Mouse (Mus musculus) left cerebral cortex, postnatal 10 days (tissue): ENCODE results near the gene Tnip1. TPM values are rescaled to one million over a fixed set of nuclear protein-coding genes. Genes with fewer than 3 reads are reported as not detected.
"Not testable (repeated sequence)": the region's sequence is repeated elsewhere in the genome, so short reads cannot be mapped to it uniquely, and the experiment has no call there.

ENCODE experiments used
- DNase-seq, 2 experiments: peaks; one replicate each; pipeline ENCODE4 v3.0.0; 2021 to 2022; ENCODE audit warnings: low spot score in 2 of 2, mixed read lengths in 1 of 2; ENCODE audit errors: extremely low spot score in 1 of 2
- intact Hi-C: fragments of 180-260 bp; cut with DNase I; formaldehyde crosslinking; loops from one replicate; pipeline ENCODE4 v1.15.1; 2025
- total RNA-seq, 2 experiments: library from RNA; stranded (reverse); gene quantifications; 2 replicates each; pipeline ENCODE4 v1.2.3; 2021

Gene Tnip1
- total RNA-seq, 2 experiments from 2014 or later: 28.2 to 31.0 TPM

- intact Hi-C loops: no loop called here
Observed at GRCm38 (mm10) chr11:54974639-54975038, 11.9 kb upstream of the Tnip1 start.

GRCm38 (mm10) chr11:54973481-54974212, 10.9 kb upstream of the Tnip1 start:
- DNase-seq: peak in 1 of 2 experiments; percentile 68
- intact Hi-C loops: no loop called here

More at GRCm38 (mm10) chr11:54974639-54975038, 11.9 kb upstream of the Tnip1 start:
- no peak for DNase-seq

- DNase-seq: no peak
- intact Hi-C loops: no loop called here
Observed at GRCm38 (mm10) chr11:54972789-54973188, 10.1 kb upstream of the Tnip1 start.

GRCm38 (mm10) chr11:54972049-54972723, 9.5 kb upstream of the Tnip1 start:
- intact Hi-C loops: no loop called here
- no peak for DNase-seq

- DNase-seq: no peak
- intact Hi-C loops: no loop called here
Observed at GRCm38 (mm10) chr11:54971365-54972048, 8.8 kb upstream of the Tnip1 start.

- intact Hi-C loops: no loop called here
- DNase-seq: no peak
Observed at GRCm38 (mm10) chr11:54965234-54965633, 2.5 kb upstream of the Tnip1 start.

- no peak for DNase-seq
- intact Hi-C loops: no loop called here
Observed at GRCm38 (mm10) chr11:54961921-54962320, 796 bp downstream of the Tnip1 start.

- intact Hi-C loops: no loop called here
- no peak for DNase-seq
Observed at GRCm38 (mm10) chr11:54961164-54961850, 1.4 kb downstream of the Tnip1 start.

GRCm38 (mm10) chr11:54960251-54960650, 2.5 kb downstream of the Tnip1 start:
- intact Hi-C loops: no loop called here
- DNase-seq: no peak

GRCm38 (mm10) chr11:54958571-54959073, 4.1 kb downstream of the Tnip1 start:
- intact Hi-C loops: no loop called here
- no peak for DNase-seq

- DNase-seq, intact Hi-C loops: not testable (repeated sequence)
Observed at GRCm38 (mm10) chr11:54957708-54958107, 5.0 kb downstream of the Tnip1 start.

GRCm38 (mm10) chr11:54956912-54957311, 5.8 kb downstream of the Tnip1 start:
- intact Hi-C loops: no loop called here
- DNase-seq: no peak

GRCm38 (mm10) chr11:54955735-54956480, 6.8 kb downstream of the Tnip1 start:
- intact Hi-C loops: no loop called here
- peak; percentile 96 to 99 for DNase-seq

GRCm38 (mm10) chr11:54955400-54955734, 7.3 kb downstream of the Tnip1 start:
- DNase-seq, intact Hi-C loops: not testable (repeated sequence)

GRCm38 (mm10) chr11:54954716-54955115, 8.0 kb downstream of the Tnip1 start:
- intact Hi-C loops: no loop called here

GRCm38 (mm10) chr11:54953993-54954446, 8.7 kb downstream of the Tnip1 start:
- no peak for DNase-seq
- intact Hi-C loops: no loop called here

More at GRCm38 (mm10) chr11:54954716-54955115, 8.0 kb downstream of the Tnip1 start:
- no peak for DNase-seq

- no peak for DNase-seq
- intact Hi-C loops: no loop called here
Observed at GRCm38 (mm10) chr11:54952651-54953050, 10.1 kb downstream of the Tnip1 start.

GRCm38 (mm10) chr11:54950684-54951083, 12.0 kb downstream of the Tnip1 start:
- intact Hi-C loops: no loop called here
- no peak for DNase-seq
